Mouse (Mus musculus): ENCODE measurements around the gene Ubxn7.

DNA sequence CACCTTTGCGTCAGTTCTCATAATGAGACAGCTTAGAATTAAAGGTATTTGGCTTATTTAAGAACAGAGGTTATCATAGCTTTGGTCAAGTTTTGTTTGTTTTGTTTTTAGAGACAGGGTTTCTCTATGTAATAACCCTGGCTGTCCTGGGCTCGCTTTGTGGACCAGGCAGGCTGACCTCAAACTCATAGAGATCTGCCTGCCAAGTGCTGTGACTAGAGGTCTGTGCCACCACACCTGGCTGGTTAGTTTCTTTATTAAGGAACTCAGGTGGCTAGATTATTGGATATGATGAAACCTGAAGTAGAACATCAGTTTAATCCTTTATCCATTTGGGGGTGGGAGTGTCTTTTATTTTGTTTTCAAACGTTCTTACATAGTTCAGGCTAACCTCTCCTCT is 57.8 kb downstream of the Ubxn7 start:
- TF ChIP-seq POLR2A (IDR thresholded peaks at IDR 0.05; ENCODE audit: extremely low read depth, insufficient read depth, low read length) (no peak), CTCF (IDR thresholded peaks at IDR 0.05; ENCODE audit: low read depth, low read length) (no peak)
